Mouse (Mus musculus): ENCODE measurements around the gene Cd69. TPM values are rescaled to one million over a fixed set of nuclear protein-coding genes. Genes with fewer than 3 reads are reported as not detected.

Gene Cd69
- polyA plus RNA-seq, 1 experiment from 2014 or later, result 0.10 TPM

DNA sequence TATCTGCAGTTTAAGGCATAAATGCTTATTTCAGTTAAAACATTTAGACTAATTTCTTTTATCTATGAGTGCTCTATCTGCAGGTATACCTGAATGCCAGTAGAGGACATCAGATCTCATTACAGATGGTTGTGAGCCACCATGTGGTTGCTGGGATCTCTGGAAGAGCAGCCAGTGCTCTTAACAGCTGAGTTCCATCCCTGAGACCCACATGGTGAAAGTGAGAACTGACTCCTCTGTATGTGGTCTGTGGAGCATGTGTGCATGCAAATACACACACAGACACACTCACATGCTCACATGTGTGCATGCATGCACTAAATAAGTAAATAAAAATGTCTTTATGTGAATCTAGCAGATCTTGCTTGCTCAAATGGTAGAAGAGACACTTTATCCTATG lies 29.4 kb downstream of the Cd69 start:
- ATAC-seq (replicated peaks; ENCODE audit: insufficient number of reproducible peaks, insufficient read depth, low FRiP score, low read depth), result no peak
- no peak overlapping the region for H3K27ac ChIP-seq

GRCm38 (mm10) chr6:129241907-129242306 lies 33.3 kb downstream of the Cd69 start:
- Histone ChIP-seq H3K9me3 (replicated peaks) (no peaks in the 10 kb centered on the region), H3K4me2 (no peak overlapping the region), H3K36me3 (no peaks in the 10 kb centered on the region), H3K27me3 (no peaks in the 10 kb centered on the region), H3K4me1 (replicated peaks) (peaks cover 4% of the 10 kb centered on the region; the same call in 1 of the 2 replicates), H3K9ac (no peak overlapping the region), H3K4me3 (no peak overlapping the region), H3K27ac (no peak overlapping the region)
- 55% methylated on average over 6 of the region's 6 CpGs for WGBS
- ATAC-seq (replicated peaks; ENCODE audit: insufficient number of reproducible peaks, insufficient read depth, low FRiP score, low read depth), result no peak

More for the DNA sequence above, 29.4 kb downstream of the Cd69 start:
- Histone ChIP-seq H3K4me1 (replicated peaks) (no peaks in the 10 kb centered on the region), H3K4me3 (no peak overlapping the region), H3K9ac (no peak overlapping the region), H3K27me3 (no peaks in the 10 kb centered on the region), H3K36me3 (no peaks in the 10 kb centered on the region), H3K4me2 (no peak overlapping the region), H3K9me3 (replicated peaks) (no peaks in the 10 kb centered on the region)

DNA sequence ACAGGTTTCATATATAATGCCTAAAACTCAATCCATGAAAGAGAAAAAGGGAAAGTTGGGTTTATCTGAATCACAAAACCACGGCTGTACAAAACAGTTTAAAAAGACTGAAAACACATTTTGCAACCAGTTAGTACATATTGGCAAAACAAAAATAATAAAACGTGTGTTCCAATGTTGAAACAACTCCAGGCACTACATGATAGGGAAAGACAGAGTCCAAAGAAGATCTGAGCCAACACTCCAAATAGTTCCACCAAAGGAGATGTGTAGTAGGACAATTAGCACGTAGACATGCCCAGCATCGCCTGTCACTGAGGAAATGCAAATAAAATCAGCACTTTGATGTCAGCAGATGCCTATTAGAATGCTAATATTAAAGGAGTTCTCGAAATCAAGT lies 33.8 kb downstream of the Cd69 start:
- 60% methylated on average over 5 of the region's 5 CpGs for WGBS
- H3K9ac ChIP-seq, result no peak overlapping the region
- H3K27ac ChIP-seq, result no peak overlapping the region
- peaks cover 4% of the 10 kb centered on the region; the same call in 1 of the 2 replicates for H3K4me1 ChIP-seq (replicated peaks)
- H3K4me3 ChIP-seq, result no peak overlapping the region
- no peak for ATAC-seq (replicated peaks; ENCODE audit: insufficient number of reproducible peaks, insufficient read depth, low FRiP score, low read depth)
- no peaks in the 10 kb centered on the region for H3K9me3 ChIP-seq (replicated peaks)
- no peaks in the 10 kb centered on the region for H3K36me3 ChIP-seq
- no peaks in the 10 kb centered on the region for H3K27me3 ChIP-seq
- no peak overlapping the region for H3K4me2 ChIP-seq

- H3K9me3 ChIP-seq (replicated peaks), result no peaks in the 10 kb centered on the region
- no peak for ATAC-seq (replicated peaks; ENCODE audit: insufficient number of reproducible peaks, insufficient read depth, low FRiP score, low read depth)
Observed at GRCm38 (mm10) chr6:129239564-129240248, 35.5 kb downstream of the Cd69 start.

DNA sequence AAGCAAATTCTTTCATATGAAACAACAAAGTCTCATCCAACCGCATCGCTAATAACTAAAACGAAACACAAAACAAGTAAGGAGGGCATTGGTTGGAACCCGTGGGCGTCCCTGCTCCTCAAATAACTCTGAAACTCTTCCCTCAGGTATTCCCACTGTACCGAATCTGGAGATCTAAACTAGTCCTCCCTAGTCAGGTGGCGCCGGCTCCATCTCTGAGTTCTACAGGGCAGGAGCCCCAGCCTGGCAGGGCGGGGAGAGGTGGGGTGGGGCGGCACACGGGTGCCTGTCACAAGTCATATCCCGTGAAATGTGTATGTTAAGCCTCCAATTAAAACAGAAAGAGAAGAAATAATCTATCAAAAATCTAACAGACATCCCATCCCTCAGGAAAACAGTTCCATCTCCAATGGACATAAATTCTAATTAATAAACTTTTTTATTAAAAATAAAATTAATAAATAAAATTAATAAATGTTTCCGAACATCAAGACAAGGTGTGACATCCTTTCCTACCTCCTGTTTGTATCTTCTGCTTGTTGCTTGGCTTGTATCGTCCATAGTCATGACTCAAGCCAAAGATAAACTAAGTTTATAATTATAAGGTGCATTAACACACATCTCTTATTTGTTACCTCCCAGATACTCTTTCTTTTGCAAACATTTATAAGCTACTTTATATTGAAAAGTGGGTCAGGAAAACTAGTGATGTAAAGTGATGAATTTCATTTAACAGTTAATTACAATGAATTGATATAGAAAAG lies 36.8 kb downstream of the Cd69 start:
- Histone ChIP-seq H3K9ac (peak overlapping the region; percentile 61), H3K4me3 (peak overlapping the region; percentile 58), H3K36me3 (no peaks in the 10 kb centered on the region), H3K27me3 (no peaks in the 10 kb centered on the region), H3K4me2 (peak overlapping the region; percentile 68), H3K4me1 (replicated peaks) (peaks cover 4% of the 10 kb centered on the region; the same call in 1 of the 2 replicates), H3K9me3 (replicated peaks) (no peaks in the 10 kb centered on the region), H3K27ac (peak overlapping the region; percentile 36; the same call in 1 of the 2 replicates)
- ATAC-seq (replicated peaks; ENCODE audit: insufficient number of reproducible peaks, insufficient read depth, low FRiP score, low read depth), result no peak
- WGBS, result 11% methylated on average over 14 of the region's 14 CpGs

More at GRCm38 (mm10) chr6:129239564-129240248, 35.5 kb downstream of the Cd69 start:
- 81% methylated on average over 9 of the region's 9 CpGs for WGBS
- H3K4me2 ChIP-seq, result no peak overlapping the region
- H3K4me3 ChIP-seq, result no peak overlapping the region
- peaks cover 4% of the 10 kb centered on the region; the same call in 1 of the 2 replicates for H3K4me1 ChIP-seq (replicated peaks)
- no peaks in the 10 kb centered on the region for H3K27me3 ChIP-seq
- no peaks in the 10 kb centered on the region for H3K36me3 ChIP-seq
- H3K9ac ChIP-seq, result no peak overlapping the region
- no peak overlapping the region for H3K27ac ChIP-seq

DNA sequence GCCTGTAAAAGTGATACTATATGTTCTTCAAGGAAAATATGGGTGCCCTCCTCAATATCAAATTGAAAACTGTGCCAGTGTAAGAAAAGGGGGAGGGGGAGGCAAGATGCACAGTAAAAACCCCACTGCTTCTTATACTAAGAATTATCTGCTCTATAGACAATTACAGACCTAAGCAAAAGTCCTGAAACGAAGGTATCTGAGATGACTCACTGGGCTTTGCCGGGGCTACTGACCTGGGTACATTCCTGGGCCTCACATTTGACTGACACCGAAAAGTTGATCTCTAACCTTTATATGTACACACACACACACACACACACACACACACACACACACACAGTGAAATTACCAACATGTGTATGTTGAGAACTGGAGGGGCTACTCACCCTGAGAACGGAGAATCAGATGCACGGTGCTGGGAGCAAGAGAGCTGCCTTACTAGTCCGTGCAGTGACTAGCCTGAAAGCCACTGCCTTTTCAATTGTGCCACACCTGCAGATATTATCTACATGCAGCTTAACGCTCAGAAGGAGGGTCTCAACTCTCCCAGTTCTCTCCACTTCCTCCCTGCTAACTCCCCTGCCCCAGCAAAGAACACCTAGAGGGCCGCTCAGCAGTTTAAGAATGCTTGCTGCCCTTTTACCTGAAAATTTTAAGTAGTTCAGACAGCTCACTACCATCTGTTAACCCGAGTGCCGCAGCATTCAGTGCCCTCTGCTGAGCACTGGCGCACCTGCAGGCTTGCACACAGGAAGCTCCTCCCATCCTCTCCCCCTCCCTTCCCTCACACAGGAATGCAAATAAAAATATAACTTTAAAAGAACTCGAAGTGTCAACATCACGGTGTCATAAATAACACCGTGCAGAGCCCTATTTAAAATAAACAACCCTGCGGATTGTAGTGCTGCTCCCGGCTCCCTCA lies 37.6 kb downstream of the Cd69 start:
- H3K27me3 ChIP-seq, result no peaks in the 10 kb centered on the region
- WGBS, result 16% methylated on average over 16 of the region's 16 CpGs

DNA sequence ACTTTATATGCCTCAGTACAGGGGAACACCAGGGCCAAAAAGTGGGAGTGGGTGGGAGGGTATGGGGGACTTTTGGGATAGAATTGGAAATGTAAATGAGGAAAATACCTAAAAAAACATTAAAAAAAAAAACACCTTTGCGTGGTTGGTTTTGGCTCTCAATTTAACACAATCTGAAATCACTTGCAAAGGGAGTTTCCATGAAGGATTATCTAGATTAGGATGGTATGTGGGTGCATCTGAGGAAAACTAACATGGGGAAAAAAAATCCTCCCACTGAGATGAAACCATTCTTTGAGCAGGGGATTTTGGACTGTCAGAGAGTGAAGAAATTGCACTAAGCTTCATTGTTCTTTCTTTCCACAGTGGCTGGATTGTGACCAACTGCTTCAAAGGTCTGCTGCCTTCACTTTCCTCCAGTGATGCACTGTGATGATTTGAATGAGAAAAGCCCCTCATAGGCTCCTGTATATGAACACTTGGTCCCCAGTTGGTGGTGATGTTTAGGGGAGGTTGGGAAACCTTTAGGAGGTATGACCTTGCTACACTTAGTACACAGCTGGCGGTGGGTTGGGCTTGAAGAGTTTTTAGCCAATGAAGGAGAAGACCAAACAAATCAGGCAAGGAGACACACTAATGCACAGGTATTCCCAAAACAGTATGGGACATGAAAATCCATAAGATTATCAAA lies 38.4 kb downstream of the Cd69 start:
- Histone ChIP-seq H3K9ac (no peak overlapping the region), H3K27me3 (no peaks in the 10 kb centered on the region), H3K9me3 (replicated peaks) (no peaks in the 10 kb centered on the region), H3K4me1 (replicated peaks) (peaks cover 4% of the 10 kb centered on the region; the same call in 1 of the 2 replicates), H3K4me2 (peak overlapping the region; percentile 68; the same call in 1 of the 2 replicates), H3K4me3 (peak overlapping the region; percentile 12; the same call in 1 of the 2 replicates), H3K27ac (peak overlapping the region; percentile 69; the same call in 1 of the 2 replicates), H3K36me3 (no peaks in the 10 kb centered on the region)
- 84% methylated on average over 2 of the region's 2 CpGs for WGBS
- ATAC-seq (replicated peaks; ENCODE audit: insufficient number of reproducible peaks, insufficient read depth, low FRiP score, low read depth), result no peak

More for the DNA sequence above, 37.6 kb downstream of the Cd69 start:
- Histone ChIP-seq H3K27ac (peak overlapping the region; percentile 32; the same call in 1 of the 2 replicates), H3K9ac (peak overlapping the region; percentile 61), H3K9me3 (replicated peaks) (no peaks in the 10 kb centered on the region), H3K4me1 (replicated peaks) (peaks cover 4% of the 10 kb centered on the region; the same call in 1 of the 2 replicates), H3K36me3 (no peaks in the 10 kb centered on the region), H3K4me2 (peak overlapping the region; percentile 68), H3K4me3 (peak overlapping the region; percentile 58)
- ATAC-seq (replicated peaks; ENCODE audit: insufficient number of reproducible peaks, insufficient read depth, low FRiP score, low read depth), result peak; percentile 89

GRCm38 (mm10) chr6:129235855-129236461 lies 39.3 kb downstream of the Cd69 start:
- WGBS, result 70% methylated on average over 5 of the region's 5 CpGs
- H3K9me3 ChIP-seq (replicated peaks), result no peaks in the 10 kb centered on the region
- no peak overlapping the region for H3K4me2 ChIP-seq
- no peak overlapping the region for H3K4me3 ChIP-seq
- no peaks in the 10 kb centered on the region for H3K27me3 ChIP-seq
- peak overlapping the region; percentile 69 for H3K27ac ChIP-seq
- no peaks in the 10 kb centered on the region for H3K36me3 ChIP-seq
- ATAC-seq (replicated peaks; ENCODE audit: insufficient number of reproducible peaks, insufficient read depth, low FRiP score, low read depth), result no peak
- no peak overlapping the region for H3K9ac ChIP-seq
- H3K4me1 ChIP-seq (replicated peaks), result peaks cover 6% of the 10 kb centered on the region

GRCm38 (mm10) chr6:129234456-129235360 lies 40.5 kb downstream of the Cd69 start:
- Histone ChIP-seq H3K9ac (no peak overlapping the region), H3K9me3 (replicated peaks) (no peaks in the 10 kb centered on the region), H3K4me2 (no peak overlapping the region), H3K4me1 (replicated peaks) (peaks cover 13% of the 10 kb centered on the region), H3K27me3 (no peaks in the 10 kb centered on the region), H3K4me3 (no peak overlapping the region), H3K36me3 (no peaks in the 10 kb centered on the region), H3K27ac (peak overlapping the region; percentile 69)
- WGBS, result 63% methylated on average over 8 of the region's 8 CpGs
- ATAC-seq (replicated peaks; ENCODE audit: insufficient number of reproducible peaks, insufficient read depth, low FRiP score, low read depth), result no peak
